Mouse (Mus musculus): Measurements from ENCODE around the gene Kcnrg.

DNA sequence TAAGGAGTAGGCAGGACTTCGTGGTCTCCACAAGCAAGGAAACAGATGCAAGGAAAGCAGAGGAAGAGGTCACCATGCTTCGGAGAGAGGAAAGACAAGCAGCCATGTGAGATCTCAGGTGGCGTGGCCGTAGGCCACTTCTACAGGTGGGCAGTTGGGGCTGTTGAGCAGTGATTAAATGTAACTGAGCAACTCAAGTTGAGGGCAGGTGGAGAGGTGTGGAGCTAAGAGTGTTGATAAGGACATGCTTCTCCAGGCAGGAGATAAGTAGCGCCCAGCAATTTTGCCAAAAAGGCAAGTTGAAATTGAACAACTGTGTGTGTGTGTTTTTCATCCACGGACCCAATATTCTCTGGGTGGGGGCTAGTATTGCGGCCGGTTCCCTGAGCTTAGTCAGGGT lies 55.0 kb downstream of the Kcnrg start:
- TF ChIP-seq POLR2A (IDR thresholded peaks at IDR 0.05; ENCODE audit: borderline replicate concordance, insufficient read depth, low read length) (no peak), CTCF (IDR thresholded peaks at IDR 0.05; ENCODE audit: borderline replicate concordance, insufficient read depth, low read depth, low read length) (no peak)

All from cerebellum, adult 2 months (tissue).